14 mouse cellular contexts compared by ENCODE assay signal in genomic region chr6:117844597-117844996, GRCm38 (mm10).
"Had no signal": no experiment of that assay in that cellular context is flagged by ENCODE, and none has a peak within 500 bp of the region (broad histone marks: within the 10 kb centered on the region; RNA-seq: fewer than 3 reads in every experiment).

No protein-coding gene starts in this region.

- H3K27ac ChIP-seq: intestine, embryonic 15.5 days; kidney, embryonic 15.5 days; limb, embryonic 13.5 days; midbrain, embryonic 12.5 days; neural tube, embryonic 13.5 days had no signal

- ATAC-seq: intestine, embryonic 15.5 days; lung, postnatal 0 days; midbrain, embryonic 16.5 days had no signal

- H3K4me2 ChIP-seq: intestine, embryonic 15.5 days; kidney, embryonic 15.5 days; limb, embryonic 13.5 days; midbrain, embryonic 12.5 days; neural tube, embryonic 13.5 days had no signal

- DNase-seq: kidney, adult 18-20 months; kidney, postnatal 14 days; left cerebral cortex, postnatal 4 days; lung, adult 2 months; lung, postnatal 36 days; right cerebral cortex, postnatal 25 days; thymus, postnatal 36 days had no signal

- H3K4me3 ChIP-seq: intestine, embryonic 15.5 days; kidney, embryonic 15.5 days; limb, embryonic 13.5 days; midbrain, embryonic 12.5 days; neural tube, embryonic 13.5 days had no signal

- H3K9me3 ChIP-seq: intestine, embryonic 15.5 days; kidney, embryonic 15.5 days; midbrain, embryonic 12.5 days; neural tube, embryonic 13.5 days had no signal

- H3K27me3 ChIP-seq: intestine, embryonic 15.5 days; kidney, embryonic 15.5 days; limb, embryonic 13.5 days; midbrain, embryonic 12.5 days; neural tube, embryonic 13.5 days had no signal

- H3K9ac ChIP-seq: intestine, embryonic 15.5 days; kidney, embryonic 15.5 days; limb, embryonic 13.5 days; midbrain, embryonic 12.5 days; neural tube, embryonic 13.5 days had no signal
